Mouse (Mus musculus) megakaryocyte-erythroid progenitor cell, adult 5-6 weeks (primary cell): ENCODE data around the gene G430095P16Rik. TPM values are rescaled to one million over a fixed set of nuclear protein-coding genes. Genes with fewer than 3 reads are reported as not detected.
A peak's percentile ranks its signal among the peaks of the same experiment; 100 is the strongest.

Experiments used
- ATAC-seq: replicated peaks from 2 replicates; pipeline ENCODE4 v1.8.0; 2016; ENCODE audit warnings: mild to moderate bottlenecking, inconsistent platforms; ENCODE audit not compliant: severe bottlenecking, poor library complexity, low FRiP score, low TSS enrichment
- total RNA-seq, 2 experiments: library from RNA; stranded (forward) in 1 of 2; stranded (reverse) in 1 of 2; fragments of 200-1000, 215-1000 nt in 1 of 2; fragments of >200 nt in 1 of 2; fragmentation: Nextera tagmentation in 1 of 2; gene quantifications; 2 replicates each; pipeline ENCODE4 v1.2.3; 2014 to 2017

Gene G430095P16Rik
- total RNA-seq, 2 experiments from 2014 or later = 11.4 to 28.1 TPM

DNA sequence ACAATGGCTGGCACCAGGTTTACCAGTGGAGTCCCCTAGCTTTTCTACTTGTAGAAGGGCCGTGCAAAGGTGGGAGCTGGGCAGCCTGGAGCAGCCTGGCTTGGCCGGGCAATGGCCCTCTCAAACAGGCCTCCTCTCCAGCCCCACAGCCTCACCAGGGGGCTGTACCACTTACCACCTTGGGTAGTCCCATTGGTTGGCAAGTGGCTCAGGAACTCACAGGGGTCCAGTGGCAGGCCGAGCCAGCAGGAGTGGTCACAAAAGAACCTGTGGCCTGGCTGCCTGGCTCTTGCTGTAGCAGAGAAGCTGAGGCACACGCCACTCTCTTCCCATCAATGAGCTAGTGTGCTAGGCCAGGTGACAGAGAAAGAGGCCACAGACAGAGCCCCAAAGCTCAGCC is 8.6 kb upstream of the G430095P16Rik start:
- ATAC-seq = no peak

DNA sequence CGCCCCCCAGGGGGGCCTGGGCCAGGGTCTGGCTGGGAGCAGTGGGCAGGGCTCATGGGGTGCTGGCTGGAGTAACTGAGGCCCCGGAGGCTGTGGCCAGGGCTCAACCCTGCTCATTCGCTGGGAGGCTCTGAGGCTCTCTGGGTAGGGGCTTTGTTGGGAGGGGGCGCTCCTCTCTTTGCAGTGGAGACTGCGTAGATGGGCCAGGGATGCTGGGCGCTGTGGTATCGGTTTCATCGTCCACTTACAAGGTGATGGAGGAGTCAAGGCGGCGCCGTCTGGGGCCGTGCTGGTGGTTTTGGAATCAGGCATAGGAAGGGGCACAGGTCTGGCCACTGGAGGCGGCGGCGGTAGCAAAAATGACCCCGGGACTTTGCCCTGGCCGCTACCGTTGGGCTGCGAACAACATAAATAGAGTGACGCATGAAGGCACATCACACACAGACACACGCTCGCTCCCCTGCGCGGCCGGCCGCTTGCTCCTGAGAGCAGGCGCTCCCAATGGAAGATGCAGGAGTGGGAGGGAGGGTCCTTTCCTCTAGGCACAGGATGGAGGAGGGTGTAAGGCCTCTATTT is 6.8 kb upstream of the G430095P16Rik start:
- ATAC-seq = no peak

DNA sequence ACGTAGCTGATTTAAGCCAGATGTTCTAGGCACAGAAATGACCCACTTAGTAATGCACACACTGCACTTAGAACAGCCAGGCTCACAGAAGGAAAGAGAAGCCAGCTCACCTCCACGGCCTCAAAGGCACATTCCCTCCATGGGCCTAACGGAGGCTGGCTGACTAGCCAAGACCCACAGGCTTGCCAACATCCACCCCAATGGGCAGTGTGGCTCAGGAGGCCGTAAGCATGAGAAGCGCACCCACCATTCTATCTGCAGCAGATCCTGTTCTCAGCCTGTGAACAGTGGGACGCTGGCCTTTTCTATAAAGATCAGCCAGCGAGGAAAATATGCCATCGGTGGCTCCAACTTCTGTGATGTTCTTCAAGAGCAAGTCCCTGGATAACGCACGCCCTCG is 6.0 kb upstream of the G430095P16Rik start:
- no peak for ATAC-seq

DNA sequence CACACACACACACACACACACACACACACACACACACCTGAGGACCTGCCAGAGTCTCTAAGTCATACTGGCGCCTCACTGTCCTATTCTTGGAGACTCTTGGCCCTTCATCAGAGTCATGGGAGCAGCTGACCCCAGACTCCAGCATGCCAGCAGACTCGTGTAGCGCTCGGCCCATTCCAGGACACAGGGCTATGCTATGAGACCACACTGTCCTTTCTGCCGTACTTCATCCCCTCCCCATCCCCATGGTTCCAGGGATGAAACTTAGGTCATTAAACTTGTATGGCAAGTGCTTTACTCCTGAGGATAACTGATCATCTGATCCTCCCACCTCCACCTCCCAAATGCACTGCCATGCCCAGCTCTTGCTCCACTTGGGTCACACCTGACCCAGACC is 4.3 kb upstream of the G430095P16Rik start:
- ATAC-seq = no peak

DNA sequence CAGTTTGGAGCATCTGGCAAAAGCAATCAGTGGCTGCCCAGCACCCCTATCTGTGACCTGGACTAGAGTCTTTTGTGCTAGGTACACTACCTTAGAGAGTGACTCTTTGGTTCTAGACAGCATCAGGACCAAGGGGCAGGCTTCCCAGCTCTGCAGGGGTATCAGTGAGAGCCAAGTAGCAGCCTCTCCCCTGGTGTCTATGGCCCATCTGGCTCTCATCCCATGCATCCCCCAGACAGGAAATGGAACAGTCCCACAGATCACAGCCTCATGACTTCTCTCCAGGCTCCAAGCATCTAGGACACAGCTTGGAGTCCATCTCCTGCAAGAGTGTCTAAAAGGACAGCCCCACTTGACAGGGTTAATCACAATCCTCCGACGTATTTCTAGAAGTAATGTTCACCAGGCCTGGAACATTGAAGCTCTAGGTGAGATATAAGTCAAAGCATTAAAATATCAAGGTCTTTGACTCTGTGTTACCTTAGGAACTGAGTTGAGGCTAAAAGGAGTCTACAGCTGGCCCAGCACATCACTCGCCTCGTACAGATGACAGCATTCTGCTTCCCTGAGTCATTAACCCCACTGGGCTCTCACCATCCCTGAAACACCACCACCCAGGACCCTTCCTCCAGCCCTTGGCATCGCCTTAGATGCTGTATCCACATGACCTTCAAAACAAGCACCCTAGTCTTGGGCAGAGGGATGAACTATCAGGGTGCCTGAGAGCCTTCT is 3.7 kb upstream of the G430095P16Rik start:
- ATAC-seq = no peak

DNA sequence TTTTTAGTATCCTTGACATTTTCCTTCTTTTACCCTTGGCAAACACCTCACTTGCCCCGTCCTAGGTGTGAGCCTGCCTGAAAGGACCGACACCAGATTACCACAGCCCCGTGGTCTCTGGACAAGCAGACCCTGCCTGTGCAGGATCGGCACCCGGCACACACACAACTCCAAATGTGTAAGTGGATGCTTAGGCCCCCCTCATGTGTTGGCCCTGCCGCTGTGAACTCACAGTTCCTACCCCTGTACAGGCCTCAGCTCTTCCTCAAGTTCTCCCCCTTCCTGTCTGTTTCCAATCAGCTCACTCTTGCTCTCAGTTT is 317 bp upstream of the G430095P16Rik start:
- ATAC-seq = no peak

DNA sequence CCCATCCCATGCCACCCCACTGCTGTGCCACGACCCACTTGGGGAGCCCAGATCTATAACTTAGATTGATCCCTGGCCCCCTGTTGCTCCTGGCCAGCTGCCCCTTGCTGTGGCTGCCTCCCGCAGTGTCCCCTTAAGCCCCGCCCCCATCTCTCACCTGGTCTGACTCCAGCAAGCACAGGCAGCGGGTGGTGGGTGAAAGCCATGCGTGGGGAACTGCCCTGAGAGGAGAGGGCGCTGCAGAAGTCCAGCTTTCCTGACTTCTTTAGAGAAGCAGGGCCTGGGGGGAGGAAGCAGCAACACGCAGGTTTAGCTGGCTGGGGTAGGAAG is 729 bp downstream of the G430095P16Rik start:
- ATAC-seq = 0 out of 2 replicates have a peak, but pooled peaks have one; percentile 0

DNA sequence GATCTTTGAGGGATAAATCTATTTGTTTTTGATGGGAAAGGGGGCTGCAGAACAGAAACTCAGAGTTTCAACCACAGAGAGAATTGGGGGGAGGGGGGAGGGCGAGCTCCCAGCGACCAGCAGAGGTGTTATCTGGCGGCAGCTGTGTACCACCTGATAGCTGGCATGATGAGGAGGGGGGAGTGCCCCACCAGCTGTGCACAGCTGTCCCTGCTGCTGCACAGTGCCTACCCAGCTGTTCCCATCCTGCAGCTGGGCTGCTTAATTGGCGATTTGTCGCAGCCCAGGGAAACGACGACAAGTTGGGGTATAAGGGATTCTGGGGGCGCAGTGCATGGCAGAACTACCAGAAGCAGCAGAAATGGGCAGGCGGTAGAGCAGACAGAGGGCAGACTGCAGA is 1.9 kb downstream of the G430095P16Rik start:
- ATAC-seq = peak; percentile 35; the same call in 1 of the 2 replicates

DNA sequence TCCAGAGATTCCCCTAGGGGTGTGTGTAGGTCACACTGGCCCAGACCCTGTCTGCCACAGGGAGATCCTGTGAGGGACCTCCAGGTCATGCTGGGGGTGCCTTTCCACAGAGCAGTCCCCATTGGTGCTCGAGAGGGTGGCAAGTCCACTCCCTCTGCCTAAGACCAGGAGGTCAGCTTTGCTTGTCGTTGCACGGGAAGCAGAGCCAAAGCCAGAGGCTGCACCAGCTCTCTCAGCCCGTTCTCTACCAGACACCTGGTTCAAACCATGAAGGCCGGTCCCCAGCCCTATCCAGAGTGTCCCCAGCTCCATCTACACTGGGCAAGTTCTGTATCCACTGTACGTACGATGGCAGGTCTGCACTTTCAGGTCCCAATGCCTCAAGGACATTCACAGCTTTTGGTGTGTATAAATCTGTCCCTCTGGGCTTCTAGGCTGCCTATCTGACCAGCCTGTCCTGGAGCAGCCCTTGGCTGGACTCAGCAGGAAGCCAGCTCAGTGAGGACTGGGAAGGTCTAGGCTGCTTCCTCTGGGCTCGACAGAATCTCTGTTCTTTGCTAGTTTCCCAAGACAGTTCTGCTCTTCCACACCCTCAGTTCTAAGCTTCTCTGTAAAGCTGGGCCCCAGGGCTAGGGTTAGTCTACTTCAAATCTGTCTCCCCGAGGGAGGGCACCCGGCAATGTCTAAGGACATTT is 2.6 kb downstream of the G430095P16Rik start:
- ATAC-seq = no peak

DNA sequence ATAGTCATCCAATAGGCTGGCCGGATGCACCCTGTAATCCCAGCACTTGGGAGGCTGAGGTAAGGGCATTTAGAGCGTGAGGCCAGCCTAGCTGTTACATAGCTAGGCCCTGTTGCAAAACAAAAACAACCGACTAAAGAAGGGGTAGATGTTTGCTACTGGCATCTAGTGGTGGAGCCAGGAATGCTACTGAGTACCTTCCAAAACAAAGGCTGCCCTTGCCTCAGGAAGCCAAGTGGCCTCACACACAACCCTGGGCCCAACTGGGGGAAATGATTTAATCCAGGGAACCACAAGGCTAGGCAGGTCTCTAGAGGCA is 3.1 kb downstream of the G430095P16Rik start:
- ATAC-seq = no peak

DNA sequence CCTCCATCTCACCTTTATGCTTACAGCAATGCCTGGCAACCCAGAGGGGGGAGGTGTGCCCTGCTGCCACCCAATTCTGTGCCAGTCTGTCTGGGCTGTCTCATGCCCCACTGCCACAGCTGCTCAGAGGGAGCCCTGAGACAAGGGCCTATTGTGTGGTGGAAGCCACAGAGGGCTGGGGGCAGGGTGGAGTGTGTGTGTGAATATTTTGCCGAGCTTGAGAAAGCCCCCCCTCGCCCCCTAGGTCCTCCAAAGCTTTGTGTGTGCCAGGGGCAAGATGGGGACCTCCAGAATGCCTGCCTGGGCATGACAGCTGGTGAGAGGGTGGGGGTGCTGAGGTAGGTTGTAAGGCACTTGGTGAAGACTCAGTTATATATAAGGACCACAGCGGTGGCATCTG is 5.7 kb downstream of the G430095P16Rik start:
- no peak for ATAC-seq

DNA sequence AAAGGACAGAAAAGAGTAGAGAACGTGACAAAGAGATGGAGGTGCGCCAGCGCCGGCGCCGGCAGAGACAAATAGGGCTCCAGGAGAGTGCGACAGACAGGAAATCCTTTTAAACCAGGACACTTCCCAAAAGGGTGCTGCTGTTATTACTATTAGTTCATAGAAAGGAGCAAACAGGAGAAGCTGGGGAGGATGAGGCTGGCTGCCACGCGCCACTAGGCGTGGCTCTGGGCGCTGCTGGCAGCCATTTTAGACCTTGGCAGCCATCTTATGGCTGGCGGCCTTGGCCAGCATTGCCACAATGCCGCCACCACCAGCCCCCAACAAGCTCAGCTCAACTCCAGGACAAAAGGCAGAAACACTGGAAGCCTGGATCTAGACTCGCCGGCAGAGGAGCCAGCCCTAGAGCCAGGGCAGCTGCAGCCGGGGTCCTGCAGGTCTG is 7.1 kb downstream of the G430095P16Rik start:
- 0 out of 2 replicates have a peak, but pooled peaks have one; percentile 3 for ATAC-seq

DNA sequence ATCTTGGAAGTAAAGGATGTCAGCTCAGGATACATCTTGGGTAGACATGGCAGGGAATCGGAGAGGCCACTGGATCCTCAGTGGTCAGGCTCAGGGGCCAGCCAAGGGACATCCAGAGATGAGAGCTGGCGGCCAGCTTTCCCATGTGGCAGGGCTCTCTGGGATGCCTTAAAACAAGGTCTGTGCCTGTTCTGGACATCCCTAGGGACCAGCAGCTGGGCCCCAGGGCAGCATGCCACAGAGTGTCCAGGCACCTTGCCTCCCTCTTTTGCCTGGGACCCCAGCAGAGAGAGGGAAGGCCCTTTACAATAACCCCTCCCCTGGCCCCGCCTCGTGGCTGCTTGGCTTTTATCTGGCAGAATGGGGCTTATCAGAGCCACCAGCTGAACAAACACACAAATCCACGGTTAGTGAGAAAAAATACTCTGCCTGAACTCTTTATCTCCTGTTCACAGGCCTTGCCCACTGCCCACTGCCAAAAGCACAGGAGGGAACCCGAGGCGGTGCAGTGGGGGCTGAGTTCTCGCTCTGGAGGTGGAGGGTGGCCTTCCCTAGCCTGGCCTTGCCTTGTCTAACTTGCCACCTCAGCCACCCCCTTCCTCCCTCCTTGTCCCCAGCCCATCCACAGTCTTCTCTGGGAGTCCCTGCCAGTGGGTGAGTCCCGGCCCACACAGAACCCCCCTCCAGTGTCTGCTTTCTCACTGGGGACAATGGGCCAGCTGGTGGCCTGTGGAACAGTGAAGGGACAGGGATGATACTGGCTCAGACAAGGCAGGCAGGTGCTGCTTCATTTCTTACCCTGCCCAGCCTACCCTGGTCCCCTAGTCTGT is 7.9 kb downstream of the G430095P16Rik start:
- peak; percentile 86 for ATAC-seq

DNA sequence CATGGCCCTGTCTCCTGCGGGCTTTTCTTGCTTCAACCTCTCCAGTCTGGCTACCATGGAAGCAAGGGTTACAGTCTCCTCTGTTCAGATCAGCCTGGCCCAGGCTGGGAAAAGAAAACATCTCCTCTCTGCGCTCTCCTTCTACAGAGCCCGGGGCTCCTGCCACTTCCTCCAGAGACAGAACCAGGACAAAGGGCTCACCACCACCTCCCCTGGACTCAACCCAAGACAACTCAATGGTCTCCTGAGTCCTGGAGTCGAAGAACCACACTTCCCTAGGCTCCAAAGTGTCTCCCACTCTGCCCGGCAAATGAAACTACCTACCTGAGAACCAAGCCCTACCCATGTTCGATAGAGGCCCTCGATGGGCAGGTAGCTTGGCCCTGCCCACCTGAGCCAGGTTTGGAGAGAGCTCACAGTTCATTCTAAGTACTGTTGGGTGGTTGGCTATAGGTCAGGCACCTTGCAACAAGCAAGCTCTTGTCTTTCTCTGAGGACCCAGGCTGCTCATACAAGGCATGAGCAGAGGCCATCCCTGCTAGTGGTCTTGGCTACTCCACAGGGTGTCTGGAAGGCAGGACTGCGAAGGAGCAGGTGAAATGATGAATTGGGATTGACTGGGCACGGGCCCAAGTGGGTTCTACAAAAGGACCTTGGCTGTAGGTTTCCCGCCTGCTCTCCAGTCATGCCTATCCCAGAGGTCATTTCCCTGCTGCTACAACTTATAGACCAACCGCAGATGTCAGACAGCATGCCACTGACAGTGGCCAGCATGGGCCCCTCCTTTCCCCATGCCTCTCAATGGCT is 8.8 kb downstream of the G430095P16Rik start:
- ATAC-seq = no peak

DNA sequence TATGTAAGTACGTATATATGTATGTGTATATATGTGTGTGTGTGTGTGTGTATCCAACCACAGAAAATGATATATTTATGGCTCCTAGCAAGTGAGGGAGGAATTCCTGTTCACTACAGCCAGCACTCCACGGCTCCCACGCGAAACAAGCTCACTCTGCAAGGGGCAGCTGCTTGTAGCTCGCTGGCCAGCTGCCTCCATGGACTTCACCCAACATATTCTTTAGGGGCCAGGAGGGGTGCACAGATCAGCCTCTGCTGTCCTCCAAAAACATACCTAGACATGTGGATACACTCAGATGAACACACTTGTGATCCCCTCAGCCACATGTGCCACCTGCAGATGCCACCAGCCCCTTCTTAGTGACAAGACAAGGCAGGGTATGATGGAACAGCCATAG is 9.7 kb downstream of the G430095P16Rik start:
- no peak for ATAC-seq

DNA sequence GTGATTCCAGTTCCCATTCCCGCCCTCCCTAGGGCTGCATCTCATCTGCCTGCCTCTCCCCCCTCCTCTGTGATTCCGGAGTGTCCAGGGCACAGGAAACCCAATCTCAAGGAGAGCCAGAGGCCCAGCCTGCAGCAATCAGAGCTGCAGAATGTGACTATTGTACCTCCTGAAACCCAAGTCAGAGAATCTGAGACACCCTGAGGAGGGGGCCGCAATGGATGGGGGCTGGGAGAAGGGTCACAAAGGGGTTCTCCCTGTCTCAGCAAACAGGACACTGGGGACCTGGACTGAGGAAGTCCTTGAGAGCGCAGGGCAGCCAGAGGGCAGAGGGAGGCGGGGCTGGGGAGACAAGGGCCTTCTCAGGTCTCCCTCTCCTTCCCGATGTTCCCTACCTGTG is 10.2 kb downstream of the G430095P16Rik start:
- ATAC-seq = no peak

DNA sequence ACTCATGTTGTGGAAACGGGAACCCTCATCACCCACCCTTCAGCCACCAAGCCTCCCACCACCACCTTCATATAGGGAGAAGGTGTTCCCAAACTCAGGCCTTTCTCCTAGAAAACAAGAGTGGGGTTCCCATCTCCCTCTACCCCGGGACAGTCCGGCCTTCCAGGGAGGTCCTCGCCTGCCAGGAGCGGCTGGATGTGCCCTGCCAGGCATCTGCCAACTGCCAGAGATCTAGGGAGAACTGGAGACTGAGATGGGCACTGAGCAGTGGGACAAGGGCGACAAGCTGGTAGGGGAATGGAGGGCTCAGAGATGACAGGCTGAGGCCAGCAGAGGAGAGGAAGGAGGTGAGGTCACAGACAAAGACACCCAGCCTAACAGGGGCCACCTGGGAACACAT is 11.2 kb downstream of the G430095P16Rik start:
- ATAC-seq = no peak

DNA sequence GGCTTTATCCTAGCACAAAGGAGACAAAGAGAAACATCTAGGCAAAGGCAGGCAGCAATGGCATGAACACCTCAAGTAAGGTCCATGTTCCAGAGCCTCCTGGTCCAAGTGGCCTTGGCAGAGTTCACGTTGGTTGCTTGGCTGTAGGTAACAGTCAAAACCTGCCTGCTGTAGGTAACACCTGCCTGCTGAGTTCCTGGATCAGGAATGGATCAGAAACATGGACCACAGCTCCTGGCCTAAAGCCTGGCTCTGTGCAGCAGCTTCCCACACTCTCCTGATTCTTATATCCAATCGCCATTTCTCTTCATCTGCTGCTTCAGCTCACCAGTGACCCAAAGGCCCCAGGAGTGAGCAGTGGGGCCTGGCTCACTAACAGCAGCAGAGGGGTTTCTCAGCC is 11.9 kb downstream of the G430095P16Rik start:
- no peak for ATAC-seq

DNA sequence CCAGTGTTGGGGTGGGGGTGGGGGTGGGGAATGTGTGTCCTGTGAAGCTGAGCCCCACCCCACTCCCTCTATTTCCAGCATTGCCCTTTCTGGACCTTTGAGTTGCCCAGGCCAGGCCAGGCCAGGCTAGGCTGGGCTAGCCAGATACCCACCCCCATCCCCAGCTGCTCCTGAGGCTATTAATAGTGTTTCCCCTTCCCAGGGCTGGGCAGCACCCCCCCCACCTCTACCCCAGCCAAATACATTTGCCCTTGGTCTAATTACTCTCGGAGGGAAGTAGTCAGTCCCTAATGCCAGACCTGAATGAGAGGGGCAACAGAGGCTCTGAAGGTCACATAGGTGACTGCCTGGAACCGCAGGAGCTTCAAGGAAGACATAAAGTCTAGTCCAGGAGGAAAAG is 12.8 kb downstream of the G430095P16Rik start:
- ATAC-seq = no peak

DNA sequence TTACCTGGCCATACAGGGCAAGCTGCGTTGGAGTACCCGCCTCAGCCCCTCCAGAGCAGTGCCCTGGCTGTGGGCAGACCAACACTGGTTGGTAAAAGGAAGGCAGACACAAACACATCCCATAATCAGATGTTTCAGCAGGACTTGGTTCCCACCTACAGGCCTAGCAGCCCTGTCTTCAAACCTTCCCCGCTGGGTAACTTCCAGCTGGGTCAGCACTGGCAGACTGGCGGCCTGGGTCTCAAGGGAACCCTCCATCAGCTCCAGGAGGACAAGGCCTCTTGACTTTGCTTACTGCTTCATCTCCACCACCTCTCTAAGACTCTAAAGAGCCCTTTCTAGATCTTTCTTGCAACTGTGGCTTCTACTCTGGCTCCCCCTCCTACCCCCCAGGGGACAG is 13.7 kb downstream of the G430095P16Rik start:
- no peak for ATAC-seq
